Mouse (Mus musculus): ENCODE measurements around the gene Kcnip1.

DNA sequence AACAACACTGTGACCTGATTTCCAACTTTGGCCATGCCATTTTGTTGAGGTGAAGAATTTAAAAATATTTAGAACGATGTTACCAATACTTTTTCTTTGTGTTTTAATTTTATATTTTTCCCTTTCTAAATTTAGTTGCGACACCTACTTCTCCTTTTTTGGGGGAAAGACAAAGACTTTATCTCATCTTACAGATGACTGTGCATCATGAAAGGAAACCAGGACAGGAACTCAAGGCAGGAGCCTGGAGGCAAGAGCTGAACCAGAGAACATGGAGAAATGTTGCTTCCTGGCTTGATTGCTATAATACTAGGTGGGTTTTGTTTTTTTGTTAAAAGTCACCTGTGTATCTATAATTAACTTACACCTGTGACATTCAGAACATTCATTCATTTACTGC lies 355.8 kb downstream of the Kcnip1 start:
- no peak for TF ChIP-seq CTCF (IDR thresholded peaks at IDR 0.05; ENCODE audit: low read depth)
- TF ChIP-seq EP300 (IDR thresholded peaks at IDR 0.05; ENCODE audit: low read depth): no peak

Data from liver, embryonic 14.5 days (tissue).